Mouse (Mus musculus) activated CD4-positive, CD25-positive, alpha-beta regulatory T cell (primary cell): ENCODE data around the gene Chst5. TPM values are rescaled to one million over a fixed set of nuclear protein-coding genes. Genes with fewer than 3 reads are reported as not detected.

ENCODE experiments used
- polyA plus RNA-seq, 2 experiments: library from polyadenylated mRNA; unstranded; fragments of 100-300 nt; shearing (Covaris generic); gene quantifications; one replicate each; pipeline ENCODE4 v1.2.1; 2017

The Chst5 gene
- polyA plus RNA-seq = under 1 TPM in 1 of 2 experiments, not detected in 1; 0.23 TPM

GRCm38 (mm10) chr8:111909621-111910450 lies at the start of gene Chst5:
TSS of gene Chst5 (minus strand) at chr8:111910447.

GRCm38 (mm10) chr8:111940171-111941100 lies 30.2 kb upstream of the Chst5 start, which contains the start of gene Gabarapl2:
TSS of gene Gabarapl2 (plus strand) at chr8:111940703.

GRCm38 (mm10) chr8:111933348-111934076 lies 23.3 kb upstream of the Chst5 start, which contains the start of gene Tmem231:
TSS of gene Tmem231 (minus strand) at chr8:111933881.

GRCm38 (mm10) chr8:111876355-111876948 lies 33.8 kb downstream of the Chst5 start, which contains the start of gene Tmem170:
TSS of gene Tmem170 (minus strand) at chr8:111876750.

GRCm38 (mm10) chr8:111853861-111854501 lies 56.3 kb downstream of the Chst5 start, which contains the start of gene Cfdp1:
TSS of gene Cfdp1 (minus strand) at chr8:111854291.

Other genes with a start within 250 kb of the Chst5 start
- gene Ctrb1, start 219.4 kb downstream of the Chst5 start, polyA plus RNA-seq = not detected
- 1 to 10 TPM in 1 of 2 experiments, under 1 TPM in 1; 0.17 to 3.0 TPM for gene Bcar1, start 166.6 kb downstream of the Chst5 start, polyA plus RNA-seq
- 10 to 100 TPM; 98.2 TPM for gene Cfdp1, start 56.2 kb downstream of the Chst5 start, polyA plus RNA-seq
- under 1 TPM; 0.90 to 0.98 TPM for gene Tmem170, start 33.7 kb downstream of the Chst5 start, polyA plus RNA-seq
- 1 to 10 TPM in 1 of 2 experiments, under 1 TPM in 1; 0.60 to 2.6 TPM for gene Tmem231, start 23.4 kb upstream of the Chst5 start, polyA plus RNA-seq
- gene Gabarapl2, start 30.3 kb upstream of the Chst5 start, polyA plus RNA-seq = 100 to 1,000 TPM; 310 to 343 TPM
- gene Adat1, start 81.9 kb upstream of the Chst5 start, polyA plus RNA-seq = 1 to 10 TPM; 4.9 to 6.9 TPM
- 100 to 1,000 TPM in 1 of 2 experiments, 10 to 100 TPM in 1; 99.8 to 104 TPM for gene Kars, start 100.9 kb upstream of the Chst5 start, polyA plus RNA-seq
- gene Terf2ip, start 101.0 kb upstream of the Chst5 start, polyA plus RNA-seq = 10 to 100 TPM; 28.8 to 36.3 TPM
- gene Gm6793, start 104.6 kb upstream of the Chst5 start, polyA plus RNA-seq = 1 to 10 TPM; 1.4 to 1.6 TPM